Mouse (Mus musculus) embryonic facial prominence, embryonic 10.5 days (tissue): ENCODE data around the gene Ccdc97. TPM values are rescaled to one million over a fixed set of nuclear protein-coding genes. Genes with fewer than 3 reads are reported as not detected.

Source experiments
- DNase-seq: peaks from one replicate; pipeline ENCODE4 v3.0.0-alpha.2; 2017; ENCODE audit warnings: low spot score
- H3K27ac ChIP-seq: fragments of 300-500 bp; sonication (generic); replicated peaks from 2 replicates; pipeline ENCODE4 v1.5.1; 2016; ENCODE audit warnings: mild to moderate bottlenecking
- H3K27me3 ChIP-seq: fragments of 300-500 bp; sonication (generic); replicated peaks from 2 replicates; pipeline ENCODE4 v1.6.1; 2016; ENCODE audit warnings: low read depth, mild to moderate bottlenecking; ENCODE audit not compliant: poor library complexity, severe bottlenecking
- H3K36me3 ChIP-seq: fragments of 300-500 bp; sonication (generic); replicated peaks from 2 replicates; pipeline ENCODE4 v1.6.1; 2016; ENCODE audit warnings: mild to moderate bottlenecking, moderate library complexity
- H3K4me1 ChIP-seq: fragments of 300-500 bp; sonication (generic); 2 replicates; pipeline ENCODE4 v1.6.1; 2016
- H3K4me3 ChIP-seq: fragments of 300-500 bp; sonication (generic); 2 replicates; pipeline ENCODE4 v1.5.1; 2016; ENCODE audit warnings: mild to moderate bottlenecking, moderate library complexity
- H3K9me3 ChIP-seq: fragments of 300-500 bp; sonication (generic); 2 replicates; pipeline ENCODE4 v1.6.1; 2016; ENCODE audit warnings: mild to moderate bottlenecking
- WGBS: fragments of 180-500 bp; shearing (Covaris S2); methylation state at CpG from one replicate; pipeline ENCODE4 v1.1.7; 2016; 5-methylcytosine and 5-hydroxymethylcytosine counted together
- polyA plus RNA-seq: library from polyadenylated mRNA; unstranded; fragments of >200 nt; fragmentation: Nextera tagmentation; extraction: Ambion mirVana; gene quantifications from 2 replicates; pipeline ENCODE4 v1.2.1, GENCODE M21; 2016

The Ccdc97 gene
- polyA plus RNA-seq, 1 experiment from 2014 or later = 31.6 TPM

- no peak overlapping the region for H3K4me3 ChIP-seq
- 97% methylated on average over 22 of the region's 22 CpGs for WGBS
- H3K36me3 ChIP-seq = peaks cover 64% of the 10 kb centered on the region
- H3K4me1 ChIP-seq = peaks cover 37% of the 10 kb centered on the region
- no peaks in the 10 kb centered on the region for H3K27me3 ChIP-seq
- no peaks in the 10 kb centered on the region for H3K9me3 ChIP-seq
- no peak overlapping the region for H3K27ac ChIP-seq
- DNase-seq = no peak
These were observed 3.1 kb downstream of the Ccdc97 start for GRCm38 (mm10) chr7:25715731-25716271.

GRCm38 (mm10) chr7:25714581-25714980 lies 4.3 kb downstream of the Ccdc97 start:
- H3K4me1 ChIP-seq = peaks cover 49% of the 10 kb centered on the region
- 94% methylated on average over 8 of the region's 8 CpGs for WGBS
- peaks cover 54% of the 10 kb centered on the region for H3K36me3 ChIP-seq

GRCm38 (mm10) chr7:25712801-25713200 lies 6.1 kb downstream of the Ccdc97 start:
- no peaks in the 10 kb centered on the region for H3K27me3 ChIP-seq
- H3K27ac ChIP-seq = peak overlapping the region; percentile 75; the same call in 1 of the 2 replicates
- DNase-seq = no peak
- H3K4me1 ChIP-seq = peaks cover 49% of the 10 kb centered on the region
- H3K36me3 ChIP-seq = peaks cover 52% of the 10 kb centered on the region
- no peaks in the 10 kb centered on the region for H3K9me3 ChIP-seq
- 88% methylated on average over 9 of the region's 9 CpGs for WGBS
- no peak overlapping the region for H3K4me3 ChIP-seq

More at GRCm38 (mm10) chr7:25714581-25714980, 4.3 kb downstream of the Ccdc97 start:
- no peak overlapping the region for H3K4me3 ChIP-seq
- H3K9me3 ChIP-seq = no peaks in the 10 kb centered on the region
- DNase-seq = no peak
- no peaks in the 10 kb centered on the region for H3K27me3 ChIP-seq
- H3K27ac ChIP-seq = no peak overlapping the region

- Histone ChIP-seq H3K36me3 (peaks cover 50% of the 10 kb centered on the region), H3K4me3 (peak overlapping the region; percentile 26), H3K27me3 (no peaks in the 10 kb centered on the region), H3K4me1 (peaks cover 54% of the 10 kb centered on the region), H3K9me3 (no peaks in the 10 kb centered on the region), H3K27ac (peak overlapping the region; percentile 75)
- peak; percentile 85 for DNase-seq
- 16% methylated on average over 7 of the region's 7 CpGs for WGBS
These were observed 7.1 kb downstream of the Ccdc97 start for GRCm38 (mm10) chr7:25711731-25712197.

GRCm38 (mm10) chr7:25711165-25711564 lies 7.7 kb downstream of the Ccdc97 start:
- H3K27me3 ChIP-seq = 0 out of 2 replicates have a peak, but pooled peaks cover under 1% of the 10 kb centered on the region
- H3K9me3 ChIP-seq = no peaks in the 10 kb centered on the region
- 64% methylated on average over 5 of the region's 5 CpGs for WGBS
- H3K27ac ChIP-seq = peak overlapping the region; percentile 75
- peak overlapping the region; percentile 26 for H3K4me3 ChIP-seq
- H3K36me3 ChIP-seq = peaks cover 44% of the 10 kb centered on the region
- DNase-seq = no peak
- peaks cover 57% of the 10 kb centered on the region for H3K4me1 ChIP-seq

GRCm38 (mm10) chr7:25710519-25711130 lies 8.3 kb downstream of the Ccdc97 start:
- Histone ChIP-seq H3K9me3 (no peaks in the 10 kb centered on the region), H3K4me1 (peaks cover 60% of the 10 kb centered on the region), H3K27ac (peak overlapping the region; percentile 81), H3K27me3 (peaks cover 6% of the 10 kb centered on the region), H3K36me3 (peaks cover 38% of the 10 kb centered on the region), H3K4me3 (peak overlapping the region; percentile 36)
- no peak for DNase-seq
- WGBS = 4% methylated on average over 7 of the region's 7 CpGs

- Histone ChIP-seq H3K27me3 (peaks cover 11% of the 10 kb centered on the region), H3K9me3 (no peaks in the 10 kb centered on the region), H3K36me3 (peaks cover 32% of the 10 kb centered on the region), H3K4me3 (peak overlapping the region; percentile 36), H3K27ac (peak overlapping the region; percentile 81), H3K4me1 (peaks cover 65% of the 10 kb centered on the region)
- no peak for DNase-seq
- WGBS = 10% methylated on average over 12 of the region's 12 CpGs
These were observed 8.9 kb downstream of the Ccdc97 start for GRCm38 (mm10) chr7:25709961-25710360.

GRCm38 (mm10) chr7:25707581-25708292 lies 11.2 kb downstream of the Ccdc97 start:
- Histone ChIP-seq H3K27ac (peak overlapping the region; percentile 72), H3K4me1 (peaks cover 80% of the 10 kb centered on the region), H3K36me3 (peaks cover 9% of the 10 kb centered on the region), H3K9me3 (no peaks in the 10 kb centered on the region), H3K4me3 (0 out of 2 replicates have a peak overlapping the region, but pooled peaks have one; percentile 8), H3K27me3 (peaks cover 30% of the 10 kb centered on the region)
- no peak for DNase-seq
- WGBS = 51% methylated on average over 15 of the region's 15 CpGs

GRCm38 (mm10) chr7:25706578-25707170 lies 12.2 kb downstream of the Ccdc97 start:
- Histone ChIP-seq H3K27me3 (peaks cover 30% of the 10 kb centered on the region), H3K27ac (no peak overlapping the region), H3K9me3 (peaks cover 7% of the 10 kb centered on the region), H3K4me1 (peaks cover 69% of the 10 kb centered on the region), H3K36me3 (0 out of 2 replicates have a peak, but pooled peaks cover 1% of the 10 kb centered on the region), H3K4me3 (no peak overlapping the region)
- 52% methylated on average over 7 of the region's 7 CpGs for WGBS
- no peak for DNase-seq

GRCm38 (mm10) chr7:25705801-25706251 lies 13.1 kb downstream of the Ccdc97 start:
- Histone ChIP-seq H3K4me3 (no peak overlapping the region), H3K27me3 (peaks cover 30% of the 10 kb centered on the region), H3K9me3 (peaks cover 16% of the 10 kb centered on the region), H3K4me1 (peaks cover 61% of the 10 kb centered on the region), H3K36me3 (no peaks in the 10 kb centered on the region), H3K27ac (no peak overlapping the region; the same call in 1 of the 2 replicates)
- 63% methylated on average over 6 of the region's 6 CpGs for WGBS
- DNase-seq = no peak

- peak; percentile 60 for DNase-seq
- Histone ChIP-seq H3K9me3 (peaks cover 21% of the 10 kb centered on the region), H3K4me1 (peaks cover 51% of the 10 kb centered on the region), H3K4me3 (peak overlapping the region; percentile 57), H3K27me3 (peaks cover 30% of the 10 kb centered on the region), H3K36me3 (no peaks in the 10 kb centered on the region), H3K27ac (peak overlapping the region; percentile 48; the same call in 1 of the 2 replicates)
- 3% methylated on average over 37 of the region's 37 CpGs for WGBS
These were observed 14.0 kb downstream of the Ccdc97 start for GRCm38 (mm10) chr7:25704716-25705364.
